8 mouse cellular contexts compared by ENCODE assay signal in the genomic region with DNA sequence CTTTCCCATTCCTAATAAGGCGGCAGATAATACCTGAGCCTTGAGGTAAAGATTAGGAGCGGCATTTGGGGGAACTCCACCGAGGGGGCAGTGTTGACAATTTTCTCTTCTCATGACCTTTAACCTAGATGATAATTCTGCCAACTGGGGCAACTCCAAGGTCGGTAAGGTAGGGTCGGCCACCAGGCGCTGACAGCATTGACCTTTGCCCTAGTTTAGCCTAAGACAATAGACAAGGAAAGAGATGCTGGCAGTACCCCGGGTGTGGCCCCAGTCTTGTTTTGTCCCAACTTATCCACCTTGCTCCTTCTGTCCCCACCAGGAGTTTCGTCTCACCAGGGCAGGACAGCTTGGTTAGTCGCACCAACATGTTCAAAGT. TPM values are rescaled to one million over a fixed set of nuclear protein-coding genes. Genes with fewer than 3 reads are reported as not detected.
DNase-seq lines count a peak whose midpoint lies in the region; ATAC-seq and TF ChIP-seq lines count a peak whose summit lies in the region.

No protein-coding gene starts in this region.

- no peaks in the 10 kb centered on the region for H3K9me3 ChIP-seq in embryonic facial prominence, embryonic 11.5 days (replicated peaks; ENCODE audit: control insufficient read depth, low read length)
- H3K9me3 ChIP-seq in midbrain, embryonic 11.5 days (ENCODE audit: control insufficient read depth, low read length) = no peaks in the 10 kb centered on the region

- no peaks in the 10 kb centered on the region for H3K4me1 ChIP-seq in embryonic facial prominence, embryonic 11.5 days (ENCODE audit: control insufficient read depth, insufficient read depth, low read length)
- peaks cover 10% of the 10 kb centered on the region for H3K4me1 ChIP-seq in midbrain, embryonic 11.5 days (ENCODE audit: control insufficient read depth, insufficient read depth, low read length)

- peak overlapping the region; percentile 58 for H3K4me3 ChIP-seq in layer of hippocampus, adult 2 months
- peak overlapping the region; percentile 70 for H3K4me3 ChIP-seq in embryonic facial prominence, embryonic 11.5 days (ENCODE audit: low read depth, low read length)
- H3K4me3 ChIP-seq in midbrain, embryonic 11.5 days (ENCODE audit: low read depth, low read length) = peak overlapping the region; percentile 69

- H3K27ac ChIP-seq in layer of hippocampus, adult 2 months = peak overlapping the region; percentile 90
- 0 out of 2 replicates have a peak overlapping the region, but pooled peaks have one; percentile 28 for H3K27ac ChIP-seq in embryonic facial prominence, embryonic 11.5 days (replicated peaks; ENCODE audit: low read depth, low read length)
- peak overlapping the region; percentile 65; the same call in 1 of the 2 replicates for H3K27ac ChIP-seq in midbrain, embryonic 11.5 days (ENCODE audit: low read depth, low read length)

- H3K27me3 ChIP-seq in embryonic facial prominence, embryonic 11.5 days (ENCODE audit: control insufficient read depth, insufficient read depth, low read length) = no peaks in the 10 kb centered on the region
- no peaks in the 10 kb centered on the region for H3K27me3 ChIP-seq in midbrain, embryonic 11.5 days (ENCODE audit: control insufficient read depth, insufficient read depth, low read length)

- no peak for DNase-seq in layer of hippocampus, adult 2 months (ENCODE audit: low spot score in 2 of 2)
- no peak for DNase-seq in layer of hippocampus, adult 9-11 months
- DNase-seq in embryonic facial prominence, embryonic 11.5 days (ENCODE audit: low spot score) = peak; percentile 29
- peak; percentile 76 for DNase-seq in induced T-regulatory cell, adult 2 months (ENCODE audit: low read depth)
- DNase-seq in midbrain, embryonic 11.5 days (ENCODE audit: low spot score, missing footprints) = no peak
- DNase-seq in cerebellum, postnatal 4 days (ENCODE audit: low spot score in 2 of 2) = no peak
- DNase-seq in thymus, postnatal 14 days = no peak
- no peak for DNase-seq in layer of hippocampus, adult 8-10 months (ENCODE audit: low spot score in 2 of 2)

- TF ChIP-seq CTCF in layer of hippocampus, adult 2 months (conservative IDR thresholded peaks at IDR 0.05) = no peak; the same call in 1 of the 2 replicates

- peak overlapping the region; percentile 83 for H3K4me2 ChIP-seq in embryonic facial prominence, embryonic 11.5 days (ENCODE audit: low read depth, low read length)
- peak overlapping the region; percentile 81 for H3K4me2 ChIP-seq in midbrain, embryonic 11.5 days

- peaks cover 5% of the 10 kb centered on the region for H3K36me3 ChIP-seq in embryonic facial prominence, embryonic 11.5 days (replicated peaks; ENCODE audit: control insufficient read depth, insufficient read depth, low read depth, low read length)
- H3K36me3 ChIP-seq in midbrain, embryonic 11.5 days (ENCODE audit: control insufficient read depth, insufficient read depth, low read length) = peaks cover 12% of the 10 kb centered on the region

- peak overlapping the region; percentile 64 for H3K9ac ChIP-seq in embryonic facial prominence, embryonic 11.5 days (replicated peaks; ENCODE audit: low read length)
- H3K9ac ChIP-seq in midbrain, embryonic 11.5 days (ENCODE audit: low read length) = peak overlapping the region; percentile 69

- no peak for ATAC-seq in embryonic facial prominence, embryonic 11.5 days (replicated peaks; ENCODE audit: insufficient number of reproducible peaks, low FRiP score, low TSS enrichment, low read depth)
- no peak for ATAC-seq in midbrain, embryonic 11.5 days (ENCODE audit: low FRiP score)

- 0% methylated on average over 9 of the region's 9 CpGs for WGBS in embryonic facial prominence, embryonic 11.5 days
- WGBS in midbrain, embryonic 11.5 days = 0% methylated on average over 9 of the region's 9 CpGs

RNA-seq across cellular contexts. Expression of a gene that starts 0.7 kb away (rescaled TPM):
- 1 to 10 TPM; 1.3 to 1.6 TPM for total RNA-seq in layer of hippocampus, adult 2 months (2021)
- polyA plus RNA-seq in embryonic facial prominence, embryonic 11.5 days (2014; fragmentation: Nextera tagmentation; extraction: Ambion mirVana) = 39.2 and 43.5 TPM in 2 replicates
- polyA plus RNA-seq in midbrain, embryonic 11.5 days (2014; fragmentation: Nextera tagmentation; extraction: Ambion mirVana) = 25.1 and 28.8 TPM in 2 replicates
- total RNA-seq in layer of hippocampus, adult 8-10 months (2022) = 1 to 10 TPM; 1.1 to 1.5 (median 1.3) TPM

RNA-seq across cellular contexts. Expression of a gene that starts 1.1 kb away (rescaled TPM):
- total RNA-seq in layer of hippocampus, adult 2 months (2021) = 10 to 100 TPM; 28.6 to 28.8 TPM
- polyA plus RNA-seq in embryonic facial prominence, embryonic 11.5 days (2014; fragmentation: Nextera tagmentation; extraction: Ambion mirVana) = 54.2 and 56.5 TPM in 2 replicates
- polyA plus RNA-seq in midbrain, embryonic 11.5 days (2014; fragmentation: Nextera tagmentation; extraction: Ambion mirVana) = 50.5 and 54.7 TPM in 2 replicates
- 10 to 100 TPM; 27.4 to 33.7 (median 29.9) TPM for total RNA-seq in layer of hippocampus, adult 8-10 months (2022)

RNA-seq across cellular contexts. Expression of a gene that starts 37.0 kb away (rescaled TPM):
- 10 to 100 TPM; 77.8 to 85.7 TPM for total RNA-seq in layer of hippocampus, adult 2 months (2021)
- 246 and 268 TPM in 2 replicates for polyA plus RNA-seq in embryonic facial prominence, embryonic 11.5 days (2014; fragmentation: Nextera tagmentation; extraction: Ambion mirVana)
- 207 and 233 TPM in 2 replicates for polyA plus RNA-seq in midbrain, embryonic 11.5 days (2014; fragmentation: Nextera tagmentation; extraction: Ambion mirVana)
- 10 to 100 TPM; 72.5 to 88.1 (median 80.6) TPM for total RNA-seq in layer of hippocampus, adult 8-10 months (2022)

Comparison
In these comparisons a context has a peak if more than half of its experiments do, and no peak if none do; other contexts are left out.
1. DNase-seq: peak in embryonic facial prominence, embryonic 11.5 days (single experiment) and induced T-regulatory cell, adult 2 months (single experiment); none in layer of hippocampus, adult 2 months (0 of 2), layer of hippocampus, adult 9-11 months (single experiment), midbrain, embryonic 11.5 days (single experiment), cerebellum, postnatal 4 days (0 of 2), thymus, postnatal 14 days (single experiment) and layer of hippocampus, adult 8-10 months (0 of 2).
2. H3K27ac ChIP-seq: peak in every context shown above with its lines; median percentile 90 in layer of hippocampus, adult 2 months; 65 in midbrain, embryonic 11.5 days; 28 in embryonic facial prominence, embryonic 11.5 days.
3. Peak in every context shown above with its lines, with median percentiles within 50 percentile points of each other: H3K4me3 ChIP-seq.